Mouse (Mus musculus) right cerebral cortex, postnatal 4 days (tissue): ENCODE results near the gene Phldb3.
"Not testable (repeated sequence)": the region's sequence is repeated elsewhere in the genome, so short reads cannot be mapped to it uniquely, and the experiment has no call there.

Source experiments
- DNase-seq: peaks from one replicate; pipeline ENCODE4 v3.0.0-alpha.2; 2022

Gene Phldb3

DNA sequence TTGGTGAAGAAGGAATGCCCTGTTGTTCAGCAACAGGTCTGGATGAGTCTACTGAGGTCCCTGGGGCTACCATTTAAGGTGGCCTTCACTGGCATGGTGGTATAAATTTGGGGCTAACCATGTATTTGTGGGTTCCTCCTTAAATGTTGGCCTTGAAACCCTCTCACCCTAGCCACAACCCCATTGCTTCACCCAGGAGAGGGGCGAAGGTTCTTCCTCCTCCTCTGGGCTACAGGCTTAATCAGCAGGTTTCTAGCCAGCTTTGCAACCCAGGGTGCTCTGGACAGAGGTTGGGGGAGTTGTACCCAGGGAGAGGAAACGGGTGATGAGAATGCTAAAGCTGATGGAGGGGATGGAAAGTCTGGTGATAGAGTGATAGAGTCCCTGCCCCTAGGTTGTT lies 15.1 kb upstream of the Phldb3 start:
- no peak for DNase-seq

DNA sequence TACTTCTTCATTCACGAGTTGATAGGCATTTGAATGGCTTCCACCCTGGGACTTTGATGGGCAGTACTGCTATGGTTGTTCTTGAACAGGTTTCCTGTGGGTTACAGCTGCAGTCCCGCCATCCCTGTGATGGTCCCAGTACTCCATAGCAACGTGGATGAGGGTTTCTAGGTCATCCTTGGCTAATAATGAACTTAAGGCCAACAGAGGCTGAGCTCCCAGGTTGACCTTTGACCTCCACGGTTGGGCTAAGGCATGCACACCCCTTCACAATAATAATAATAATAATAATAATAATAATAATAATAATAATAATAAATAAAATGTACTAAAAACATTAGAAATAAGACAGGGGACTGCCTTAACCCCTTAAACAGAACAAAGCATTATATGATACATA lies 12.4 kb upstream of the Phldb3 start:
- no peak for DNase-seq

- no peak for DNase-seq
These were observed 11.1 kb upstream of the Phldb3 start for GRCm38 (mm10) chr7:24599211-24600067.

DNA sequence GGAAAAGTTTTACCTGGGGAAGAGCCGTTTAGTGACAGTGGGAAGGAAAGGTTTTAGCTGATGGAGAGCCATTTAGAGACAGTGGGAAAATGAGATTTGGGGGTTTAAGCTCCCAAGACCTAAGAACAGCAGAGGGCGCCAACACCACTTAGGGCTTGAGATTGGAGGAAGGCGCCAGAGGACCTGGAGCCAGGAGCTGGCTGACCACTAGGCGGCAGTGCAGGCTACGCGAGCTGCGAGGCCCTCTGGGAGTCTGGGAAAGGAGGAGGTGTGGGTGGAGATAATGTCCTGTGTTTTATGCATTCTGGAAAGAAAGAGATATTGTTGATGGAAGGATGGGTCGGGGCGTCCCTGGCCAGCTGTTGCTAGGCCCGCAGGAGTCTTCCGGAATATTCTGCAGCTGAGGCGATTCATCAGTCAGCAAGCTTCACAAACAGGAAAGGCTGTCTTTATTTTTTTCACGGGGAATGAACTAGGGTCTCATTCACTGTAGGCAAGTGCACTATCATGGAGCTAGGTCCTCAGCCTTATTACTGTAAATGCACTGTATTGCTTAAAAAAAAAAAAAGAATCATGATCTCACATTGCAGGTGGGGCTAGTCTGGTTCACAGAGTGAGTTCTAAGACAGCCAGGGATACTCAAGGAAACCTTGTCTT lies 9.5 kb upstream of the Phldb3 start:
- DNase-seq: peak; percentile 100

DNA sequence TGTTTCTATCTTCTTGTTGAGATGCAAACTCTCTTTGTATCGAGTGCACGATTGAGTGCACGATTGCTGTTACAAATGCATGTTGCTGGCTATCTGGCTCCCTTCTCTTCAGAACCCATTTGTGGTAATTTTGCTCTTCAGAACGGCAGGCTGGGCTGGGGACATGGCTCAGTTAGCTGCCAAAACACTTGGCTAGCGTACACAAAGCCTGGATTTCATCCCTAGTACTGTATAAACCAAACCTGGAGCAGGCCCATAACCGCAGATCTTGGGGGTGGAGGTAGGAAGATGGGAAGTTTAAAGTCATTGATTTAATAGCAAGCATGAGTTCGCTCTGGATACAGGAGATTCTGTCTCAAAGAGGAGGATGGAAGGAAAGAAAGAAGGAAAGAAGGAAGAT lies 5.0 kb upstream of the Phldb3 start:
- DNase-seq: no peak

- DNase-seq: no peak
These were observed 4.5 kb upstream of the Phldb3 start for GRCm38 (mm10) chr7:24606046-24606445.

DNA sequence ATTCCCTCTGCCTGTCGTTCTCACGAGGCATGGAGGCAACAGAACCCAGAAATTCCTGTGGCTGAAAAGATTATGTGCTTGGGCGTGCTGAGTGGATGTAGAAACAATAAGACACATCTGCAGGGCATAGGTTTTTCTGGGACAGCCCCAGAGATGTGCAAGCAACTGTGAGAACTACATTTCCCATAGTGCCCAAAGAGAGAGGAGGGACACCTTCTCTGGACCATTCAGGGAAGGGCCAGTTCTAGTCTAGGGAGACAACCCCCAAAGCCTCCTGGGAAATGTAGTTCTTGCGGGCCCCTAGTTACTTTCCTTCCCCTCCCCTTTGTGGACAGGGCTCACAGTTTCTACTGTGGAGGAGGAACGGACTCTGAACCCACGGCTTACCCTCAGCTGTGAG lies 2.5 kb upstream of the Phldb3 start:
- DNase-seq: no peak

DNA sequence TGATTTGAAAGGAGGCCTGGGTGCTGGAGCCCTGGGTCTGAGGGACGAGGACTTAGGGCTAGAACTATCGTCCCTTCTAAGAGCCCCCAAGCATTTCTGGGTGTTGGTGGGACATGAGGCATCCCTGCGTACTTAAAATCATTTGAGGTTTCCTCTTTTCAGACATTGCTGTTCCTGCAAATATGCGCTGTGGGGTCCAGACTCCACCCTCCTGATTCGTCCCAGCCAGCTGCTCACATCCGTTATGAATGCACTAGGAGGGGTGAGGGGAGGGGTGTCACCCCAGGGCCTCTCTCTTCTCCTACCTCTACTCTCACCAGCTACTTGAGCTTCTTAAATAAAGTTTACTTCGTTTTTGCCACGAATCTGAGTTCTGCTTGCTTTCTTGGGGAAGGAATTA lies 2.0 kb upstream of the Phldb3 start:
- DNase-seq: no peak

DNA sequence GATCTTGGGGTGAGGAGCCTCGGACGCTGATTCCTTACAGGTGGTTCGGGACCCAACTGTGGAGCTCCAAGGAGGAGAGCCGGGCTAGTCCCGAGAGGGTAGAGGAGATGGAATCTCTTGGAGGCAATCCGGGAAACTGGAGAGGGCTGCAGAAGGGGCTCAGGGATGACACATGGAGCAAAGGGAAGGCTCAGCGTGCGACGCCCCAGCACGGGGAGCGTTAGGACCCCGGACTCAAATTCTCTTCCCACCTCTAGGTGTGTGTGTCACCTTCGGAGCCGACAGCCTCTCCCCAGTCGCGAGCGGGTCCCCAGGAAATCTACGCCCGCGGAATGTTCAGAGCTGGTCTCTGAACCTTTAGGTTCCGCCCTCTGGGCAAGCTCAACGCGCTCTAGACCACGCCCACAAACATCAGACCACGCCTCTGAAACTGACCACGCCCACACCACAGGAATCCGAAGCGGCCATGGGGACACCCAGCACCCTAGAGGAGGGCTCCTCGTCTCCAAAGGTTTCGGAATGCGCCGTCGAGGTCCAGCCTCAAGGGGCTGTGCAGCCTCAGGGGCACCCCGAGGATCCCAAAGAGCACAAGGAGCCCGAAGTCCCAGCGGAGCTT lies 424 bp downstream of the Phldb3 start:
- peak; percentile 49 for DNase-seq

DNA sequence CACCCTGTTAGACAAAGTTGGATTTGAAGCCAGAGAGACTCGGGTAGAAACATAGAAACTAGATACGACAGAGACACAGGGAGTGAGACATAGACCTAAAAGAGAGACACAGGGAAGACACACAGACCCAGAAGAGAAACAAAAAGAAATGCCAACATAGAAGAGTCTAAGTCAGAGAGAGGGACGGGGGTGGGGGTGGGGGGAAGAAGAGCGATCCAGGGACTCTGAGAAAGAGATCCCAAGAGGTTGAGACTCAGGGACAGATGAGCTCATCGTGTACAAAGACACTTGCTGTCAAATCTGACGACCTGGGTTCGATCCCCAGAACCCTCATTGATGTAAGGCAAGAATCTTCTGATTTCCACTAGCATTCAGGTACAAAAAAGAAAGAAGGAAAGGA lies 1.1 kb downstream of the Phldb3 start:
- no peak for DNase-seq

DNA sequence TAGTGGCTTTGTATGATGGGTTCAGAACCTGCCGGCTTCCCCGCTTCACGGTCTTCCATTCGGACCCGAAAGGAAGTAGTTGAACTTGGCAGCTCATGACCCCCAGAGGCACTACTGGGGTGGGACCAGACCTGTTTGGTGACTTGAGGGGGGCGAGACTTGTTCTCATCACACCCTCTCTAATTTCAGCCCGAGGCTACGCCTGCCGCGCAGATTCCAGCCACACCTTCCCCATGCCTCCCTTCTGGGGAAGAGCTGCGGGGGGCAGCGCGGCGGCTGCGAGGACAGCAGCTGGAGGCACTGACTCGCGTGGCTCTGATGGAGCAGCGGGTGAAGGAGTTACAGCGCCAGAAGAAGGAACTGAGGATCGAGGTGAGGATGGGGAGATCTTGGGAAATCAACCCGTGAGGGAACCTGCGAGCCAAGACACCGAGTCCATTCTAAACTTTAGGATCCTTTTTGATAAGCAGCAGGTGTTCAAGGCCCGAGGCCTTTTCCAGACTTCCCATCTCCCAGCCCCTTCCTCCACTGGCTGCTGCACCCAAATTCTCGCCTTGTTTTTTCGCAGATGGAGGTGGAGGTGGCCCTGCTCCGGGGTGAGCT lies 1.8 kb downstream of the Phldb3 start:
- no peak for DNase-seq

DNA sequence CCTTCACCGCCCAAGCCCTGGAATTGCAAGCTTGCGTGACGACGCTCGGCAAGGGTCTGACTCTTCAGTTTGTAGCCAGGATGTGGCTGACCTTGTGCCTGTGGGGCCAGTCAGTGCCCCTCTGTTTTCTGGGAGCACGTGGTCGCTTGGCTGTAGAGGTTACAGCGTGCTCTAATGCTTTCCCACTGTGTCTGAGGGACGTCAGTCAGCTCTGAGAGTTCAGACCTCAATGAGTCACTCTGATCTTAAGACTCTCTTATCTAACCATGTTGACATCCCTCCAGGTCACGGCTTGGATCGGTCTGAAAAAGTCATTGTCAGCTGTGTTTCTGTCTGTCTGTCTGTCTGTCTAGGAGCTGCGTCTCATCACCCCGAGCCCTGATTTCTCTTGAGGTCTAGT lies 4.3 kb downstream of the Phldb3 start:
- DNase-seq: no peak

GRCm38 (mm10) chr7:24617763-24618162 lies 7.2 kb downstream of the Phldb3 start:
- DNase-seq: no peak

GRCm38 (mm10) chr7:24618374-24618773 lies 7.8 kb downstream of the Phldb3 start:
- DNase-seq: not testable (repeated sequence)

- no peak for DNase-seq
These were observed 9.3 kb downstream of the Phldb3 start for GRCm38 (mm10) chr7:24619671-24620397.

DNA sequence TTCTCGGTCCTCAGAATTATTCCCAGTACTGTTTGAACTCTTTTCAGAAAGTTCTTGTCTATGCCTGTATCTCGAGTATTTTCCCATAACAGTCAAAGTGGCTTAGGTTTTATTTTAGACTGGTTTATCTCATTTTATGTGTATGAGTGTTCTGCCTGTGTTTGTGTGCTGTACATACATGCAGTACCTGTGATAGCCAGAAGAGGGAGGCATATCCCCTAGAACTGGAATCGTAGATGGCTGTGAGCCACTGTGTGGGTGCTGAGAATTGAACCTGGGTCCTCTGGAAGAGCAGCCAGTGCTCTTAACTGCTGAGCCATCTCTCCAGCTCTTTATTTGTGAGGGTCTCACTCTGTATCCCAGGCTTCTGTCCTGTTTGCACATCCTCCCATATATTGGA lies 10.6 kb downstream of the Phldb3 start:
- no peak for DNase-seq

- DNase-seq: no peak
These were observed 12.4 kb downstream of the Phldb3 start for GRCm38 (mm10) chr7:24622967-24623366.

- DNase-seq: peak; percentile 39
These were observed 18.4 kb downstream of the Phldb3 start for GRCm38 (mm10) chr7:24628685-24629610.

DNA sequence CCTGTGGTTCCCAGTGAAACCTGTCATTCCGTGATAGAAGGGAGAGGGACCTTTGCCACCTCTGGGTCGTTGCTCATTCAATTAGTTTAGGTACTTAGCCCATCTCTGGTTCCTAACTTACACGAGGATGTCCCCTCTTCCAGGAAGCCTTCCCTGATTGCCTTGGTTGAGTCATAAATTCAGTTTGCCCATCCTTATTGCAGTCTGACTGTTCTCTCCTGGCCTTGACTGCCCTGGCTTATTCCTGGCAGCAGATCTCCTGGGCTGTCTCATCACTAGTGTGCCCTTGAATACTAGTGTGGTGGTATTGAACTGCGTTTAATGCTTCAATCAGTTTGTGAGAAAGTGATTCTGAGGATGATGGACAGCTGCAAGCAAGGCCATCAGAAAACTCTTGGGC lies 19.1 kb downstream of the Phldb3 start:
- DNase-seq: no peak

DNA sequence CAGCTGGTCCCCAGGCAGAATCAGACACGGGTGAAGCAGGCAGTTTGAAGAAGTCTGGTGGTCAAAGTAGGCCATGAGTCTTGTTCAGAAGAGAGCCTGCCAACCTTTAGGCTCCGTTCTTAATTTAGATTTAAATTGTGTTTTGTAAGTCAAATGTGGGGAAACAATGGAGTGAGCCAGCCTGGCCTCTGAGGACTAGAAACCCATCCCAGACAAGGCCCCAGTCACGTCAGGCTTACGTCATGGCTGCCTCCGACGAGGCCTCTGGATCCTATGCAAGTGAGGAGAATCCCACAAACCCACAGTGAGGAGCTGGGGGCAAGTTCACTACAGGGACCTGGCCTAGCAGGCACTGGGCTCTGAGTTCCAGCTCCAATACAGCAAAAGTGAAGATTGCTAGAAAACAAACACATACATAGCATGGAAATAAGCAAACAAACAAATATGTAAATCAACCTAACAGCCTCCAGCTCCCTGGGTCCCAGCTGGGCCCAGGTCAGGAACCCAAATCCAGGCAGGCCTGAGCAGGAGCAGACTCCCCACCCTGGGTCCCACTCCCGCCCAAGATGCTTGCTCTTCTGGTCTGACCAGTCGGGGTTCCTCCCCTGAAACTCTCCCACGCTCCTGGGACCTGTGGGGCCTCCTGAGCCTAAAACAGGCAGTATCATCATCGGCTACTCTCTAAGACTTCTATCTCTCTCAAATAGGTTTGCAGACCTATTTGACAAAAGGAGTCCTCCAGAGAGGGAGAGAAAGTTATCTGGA lies 19.7 kb downstream of the Phldb3 start:
- no peak for DNase-seq

DNA sequence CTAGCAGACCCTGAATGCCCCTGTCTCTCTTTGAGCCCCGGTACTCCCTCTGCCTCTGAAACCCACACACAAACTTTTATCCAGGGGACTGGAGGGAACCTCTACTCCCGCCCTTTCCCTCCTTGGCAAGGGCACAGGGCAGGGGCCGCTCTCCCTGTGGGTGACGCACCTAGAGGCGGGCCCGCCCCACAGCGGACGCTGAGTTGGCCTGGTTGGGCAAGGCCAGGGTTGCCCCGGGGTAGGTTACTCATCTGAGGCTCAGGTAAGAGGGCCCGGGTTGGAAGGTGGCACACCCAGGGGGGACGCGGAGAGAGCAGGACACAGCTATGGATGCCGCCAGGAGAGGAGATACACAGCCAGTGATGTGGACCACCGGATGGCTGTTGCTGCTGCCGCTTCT lies 25.7 kb downstream of the Phldb3 start, which contains the start of gene Lypd3:
Lypd3 (plus strand) TSS at position 287 of the 400 bp plus-strand sequence.
- no peak for DNase-seq
